Mouse (Mus musculus) bone marrow macrophage, adult 2 months (primary cell): ENCODE results near the gene Olfr247.
"Not testable (repeated sequence)": the region's sequence is repeated elsewhere in the genome, so short reads cannot be mapped to it uniquely, and the experiment has no call there.

Experiments used
- CTCF ChIP-seq: IDR thresholded peaks from 2 replicates; pipeline ENCODE4 v1.5.1; 2012; ENCODE audit warnings: low read depth, mild to moderate bottlenecking, low read length, moderate library complexity
- POLR2A ChIP-seq: IDR thresholded peaks from 2 replicates; pipeline ENCODE4 v1.6.1; 2012; ENCODE audit warnings: mild to moderate bottlenecking, low read depth, low read length, borderline replicate concordance

GRCm38 (mm10) chr10:130004104-130004503 lies 28.2 kb upstream of the Olfr247 start:
- TF ChIP-seq CTCF, POLR2A: not testable (repeated sequence)
